Mouse (Mus musculus): ENCODE measurements at regions not wholly inside any gene's neighbourhood (a gene's known extent, or its start where the extent isn't known, plus 50 kb on each side); places are given as distances from the start of the nearest gene placed in this dataset.

DNA sequence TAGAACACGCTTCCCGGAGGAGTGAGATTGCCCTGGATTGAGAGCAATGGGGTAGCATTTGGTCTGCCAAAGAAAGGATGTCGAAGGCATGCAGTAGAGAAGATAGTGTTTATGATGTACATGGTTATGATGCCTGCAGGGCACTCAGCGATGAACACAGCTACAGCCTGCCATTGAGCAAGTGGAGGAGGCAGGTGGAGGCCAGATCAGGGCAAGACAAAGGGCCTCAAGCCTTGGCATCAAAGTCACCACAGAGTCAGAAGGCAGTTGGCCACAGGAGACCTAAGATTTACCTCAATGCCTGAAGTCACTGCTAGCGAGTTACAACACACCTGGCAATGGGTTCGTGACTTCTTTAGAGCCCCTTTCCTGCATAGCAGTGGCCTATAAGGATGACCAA lies 89.3 kb upstream of the Hnrnpa3 start:
- H3K79me2 ChIP-seq (replicated peaks; ENCODE audit: control insufficient read depth, extremely low read depth, insufficient read depth, poor library complexity, severe bottlenecking) = no peaks in the 10 kb centered on the region
- no peak overlapping the region for H3K4me2 ChIP-seq (ENCODE audit: insufficient read depth, low read depth, poor library complexity, severe bottlenecking)
- TF ChIP-seq MEF2A (IDR thresholded peaks at IDR 0.05; ENCODE audit: borderline replicate concordance, low read depth, low read length) = no peak
- TF ChIP-seq HCFC1 (IDR thresholded peaks at IDR 0.05; ENCODE audit: low read depth, low read length) = no peak
- no peak for TF ChIP-seq SIN3A (IDR thresholded peaks at IDR 0.05; ENCODE audit: low read length)
- no peak for TF ChIP-seq TBP (conservative IDR thresholded peaks at IDR 0.05; ENCODE audit: low read depth, low read length)
- no peak for TF ChIP-seq TCF12 (IDR thresholded peaks at IDR 0.05; ENCODE audit: low read depth, low read length)
- TF ChIP-seq ZKSCAN1 (IDR thresholded peaks at IDR 0.05; ENCODE audit: borderline replicate concordance, low read depth, low read length) = no peak
- no peak for TF ChIP-seq MAX (IDR thresholded peaks at IDR 0.05; ENCODE audit: low read length)
- TF ChIP-seq MYC (IDR thresholded peaks at IDR 0.05; ENCODE audit: low read depth, low read length) = no peak
- no peak for DNase-seq (ENCODE audit: extremely low read depth)
- no peak overlapping the region for H3K4me3 ChIP-seq (replicated peaks in 1 of 3; ENCODE audit: low read depth in 2 of 3, low read length in 2 of 3, poor library complexity in 1 of 3)
- no peak overlapping the region for H3K27ac ChIP-seq (ENCODE audit: insufficient read depth, low read depth)
- dilution Hi-C loops (cut with MboI; ENCODE audit: extremely low pct_ligation_motif_present, extremely low pct_unique_long_range_greater_than_20kb, low sequenced_read_pairs) = no loop called here
- no peaks in the 10 kb centered on the region for H3K9me3 ChIP-seq (replicated peaks; ENCODE audit: low read length)
- H3K9ac ChIP-seq (ENCODE audit: insufficient read depth, low read depth) = no peak overlapping the region
- H3K36me3 ChIP-seq (replicated peaks in 1 of 2; ENCODE audit: control insufficient read depth in 1 of 2, insufficient read depth in 1 of 2, low read length in 1 of 2) = no peaks in the 10 kb centered on the region
- H3K4me1 ChIP-seq (ENCODE audit: control insufficient read depth in 1 of 2, insufficient read depth in 2 of 2) = no peaks in the 10 kb centered on the region
- H3K27me3 ChIP-seq (replicated peaks) = no peaks in the 10 kb centered on the region
- in situ Hi-C loops (cut with MboI; ENCODE audit: low pct_ligation_motif_present, low pct_unique_long_range_greater_than_20kb, low sequenced_read_pairs) = no loop called here

DNA sequence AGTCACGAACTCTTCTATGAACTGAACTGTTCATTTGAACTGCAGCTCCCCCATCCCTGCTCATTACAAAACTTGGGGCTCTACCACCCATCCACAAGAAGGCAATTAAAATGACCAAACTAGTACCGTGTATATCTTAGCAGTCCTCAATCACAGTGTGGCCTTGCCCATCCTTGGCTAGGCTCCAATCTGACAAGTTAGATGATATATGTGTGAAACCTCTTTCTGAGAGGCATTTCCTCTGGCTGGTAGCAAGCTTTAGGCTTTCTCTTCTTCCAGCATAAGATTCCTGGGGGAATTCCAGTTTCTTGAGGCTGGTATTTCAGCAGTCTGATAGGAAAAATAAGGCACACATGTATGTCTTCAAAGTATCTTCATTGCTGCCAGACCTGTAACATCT lies 88.8 kb upstream of the Hnrnpa3 start:
- H3K9ac ChIP-seq (ENCODE audit: insufficient read depth, low read depth) = no peak overlapping the region
- TF ChIP-seq ELF1 (IDR thresholded peaks at IDR 0.05; ENCODE audit: low read depth, low read length) (no peak), IRF4 (IDR thresholded peaks at IDR 0.05; ENCODE audit: low read depth, low read length) (no peak), ZKSCAN1 (IDR thresholded peaks at IDR 0.05; ENCODE audit: borderline replicate concordance, low read depth, low read length) (no peak), TCF12 (IDR thresholded peaks at IDR 0.05; ENCODE audit: low read depth, low read length) (no peak), POLR2A (IDR thresholded peaks at IDR 0.05; ENCODE audit: low read depth, low read length) (no peak), SIN3A (IDR thresholded peaks at IDR 0.05; ENCODE audit: low read length) (no peak), BHLHE40 (IDR thresholded peaks at IDR 0.05; ENCODE audit: low read depth, low read length) (no peak)
- no peak overlapping the region for H3K4me2 ChIP-seq (ENCODE audit: insufficient read depth, low read depth, poor library complexity, severe bottlenecking)
- in situ Hi-C loops (cut with MboI; ENCODE audit: low pct_ligation_motif_present, low pct_unique_long_range_greater_than_20kb, low sequenced_read_pairs) = no loop called here
- no peak overlapping the region for H3K4me3 ChIP-seq (replicated peaks in 1 of 3; ENCODE audit: low read depth in 2 of 3, low read length in 2 of 3, poor library complexity in 1 of 3)
- H3K27ac ChIP-seq (ENCODE audit: insufficient read depth, low read depth) = no peak overlapping the region
- no peaks in the 10 kb centered on the region for H3K4me1 ChIP-seq (ENCODE audit: control insufficient read depth in 1 of 2, insufficient read depth in 2 of 2)
- H3K79me2 ChIP-seq (replicated peaks; ENCODE audit: control insufficient read depth, extremely low read depth, insufficient read depth, poor library complexity, severe bottlenecking) = no peaks in the 10 kb centered on the region
- no peaks in the 10 kb centered on the region for H3K36me3 ChIP-seq (replicated peaks in 1 of 2; ENCODE audit: control insufficient read depth in 1 of 2, insufficient read depth in 1 of 2, low read length in 1 of 2)
- no peaks in the 10 kb centered on the region for H3K27me3 ChIP-seq (replicated peaks)
- no peak for DNase-seq (ENCODE audit: extremely low read depth)
- dilution Hi-C loops (cut with MboI; ENCODE audit: extremely low pct_ligation_motif_present, extremely low pct_unique_long_range_greater_than_20kb, low sequenced_read_pairs) = no loop called here
- no peaks in the 10 kb centered on the region for H3K9me3 ChIP-seq (replicated peaks; ENCODE audit: low read length)

DNA sequence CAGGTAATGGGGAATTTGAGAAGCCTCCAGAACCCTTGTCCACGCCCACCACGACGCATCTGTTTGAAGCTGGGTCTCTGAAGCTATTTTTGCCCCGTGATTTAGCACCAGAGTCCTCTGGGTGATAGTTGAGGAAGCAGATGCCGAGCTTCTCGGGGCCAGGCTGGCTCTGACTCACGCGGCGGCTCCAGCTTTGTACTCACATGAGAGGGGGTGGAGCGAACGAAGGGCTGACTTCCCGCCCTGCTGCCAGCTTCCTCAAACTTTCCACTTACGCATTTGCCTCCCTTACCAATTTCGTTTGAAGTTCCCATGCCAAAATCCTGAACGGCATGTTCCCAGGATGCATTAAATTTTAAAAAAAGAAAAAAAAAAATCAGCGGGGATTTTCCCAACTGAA lies 74.1 kb upstream of the Hnrnpa3 start:
- in situ Hi-C loops (cut with MboI; ENCODE audit: low pct_ligation_motif_present, low pct_unique_long_range_greater_than_20kb, low sequenced_read_pairs) = loop anchor here (25.0 kb wide), 3 partner anchors 123 to 873 kb away; partner anchors contain the start of genes Hoxd3, Hoxd4 and Hoxd8
- dilution Hi-C loops (cut with MboI; ENCODE audit: extremely low pct_ligation_motif_present, extremely low pct_unique_long_range_greater_than_20kb, low sequenced_read_pairs) = no loop called here
- peak; percentile 93 for DNase-seq (ENCODE audit: extremely low read depth)
- no peak for TF ChIP-seq ZKSCAN1 (IDR thresholded peaks at IDR 0.05; ENCODE audit: borderline replicate concordance, low read depth, low read length)
- no peak for TF ChIP-seq MAZ (IDR thresholded peaks at IDR 0.05; ENCODE audit: low read depth, low read length)
- peak; percentile 93 for TF ChIP-seq MEF2A (IDR thresholded peaks at IDR 0.05; ENCODE audit: borderline replicate concordance, low read depth, low read length)
- no peak for TF ChIP-seq PAX5 (IDR thresholded peaks at IDR 0.05; ENCODE audit: low read length)
- peak; percentile 94; the same call in 1 of the 2 replicates for TF ChIP-seq E2F4 (IDR thresholded peaks at IDR 0.05; ENCODE audit: insufficient replicate concordance, low read depth, low read length)
- TF ChIP-seq ELF1 (IDR thresholded peaks at IDR 0.05; ENCODE audit: low read depth, low read length) = peak; percentile 71
- peak; percentile 7; the same call in 1 of the 2 replicates for TF ChIP-seq NRF1 (IDR thresholded peaks at IDR 0.05; ENCODE audit: low read depth, low read length)
- TF ChIP-seq CTCF (conservative IDR thresholded peaks at IDR 0.05 in 1 of 2, IDR thresholded peaks at IDR 0.05 in 1 of 2; ENCODE audit: low read depth in 2 of 2, low read length in 2 of 2) = no peak
- TF ChIP-seq TCF12 (IDR thresholded peaks at IDR 0.05; ENCODE audit: low read depth, low read length) = peak; percentile 69
- TF ChIP-seq ZMIZ1 (IDR thresholded peaks at IDR 0.05; ENCODE audit: low read depth, low read length) = no peak
- TF ChIP-seq MYC (IDR thresholded peaks at IDR 0.05; ENCODE audit: low read depth, low read length) = peak; percentile 61; the same call in 1 of the 2 replicates
- TF ChIP-seq IRF4 (IDR thresholded peaks at IDR 0.05; ENCODE audit: low read depth, low read length) = peak; percentile 74
- TF ChIP-seq RAD21 (IDR thresholded peaks at IDR 0.05; ENCODE audit: low read depth, low read length) = no peak
- TF ChIP-seq TBP (conservative IDR thresholded peaks at IDR 0.05; ENCODE audit: low read depth, low read length) = peak; percentile 75
- TF ChIP-seq MXI1 (IDR thresholded peaks at IDR 0.05; ENCODE audit: low read depth, low read length) = 0 out of 2 replicates have a peak, but pooled peaks have one; percentile 50
- no peak for TF ChIP-seq UBTF (IDR thresholded peaks at IDR 0.05; ENCODE audit: low read depth, low read length)
- TF ChIP-seq JUN (IDR thresholded peaks at IDR 0.05; ENCODE audit: insufficient read depth, low read depth, low read length) = peak; percentile 22; the same call in 1 of the 2 replicates
- TF ChIP-seq MAFK (IDR thresholded peaks at IDR 0.05; ENCODE audit: insufficient replicate concordance, low read length) = no peak
- no peak for TF ChIP-seq CHD1 (IDR thresholded peaks at IDR 0.05; ENCODE audit: low read depth, low read length)
- peak; percentile 97 for TF ChIP-seq BHLHE40 (IDR thresholded peaks at IDR 0.05; ENCODE audit: low read depth, low read length)

More for the DNA sequence above, 74.1 kb upstream of the Hnrnpa3 start:
- Histone ChIP-seq H3K36me3 (replicated peaks in 1 of 2; ENCODE audit: control insufficient read depth in 1 of 2, insufficient read depth in 1 of 2, low read length in 1 of 2) (no peaks in the 10 kb centered on the region), H3K4me1 (ENCODE audit: control insufficient read depth in 1 of 2, insufficient read depth in 2 of 2) (peaks cover 0 to 17% of the 10 kb centered on the region in 2 experiments; a peak in 1 of 4 replicates), H3K27me3 (replicated peaks) (no peaks in the 10 kb centered on the region), H3K79me2 (replicated peaks; ENCODE audit: control insufficient read depth, extremely low read depth, insufficient read depth, poor library complexity, severe bottlenecking) (no peaks in the 10 kb centered on the region), H3K9ac (ENCODE audit: insufficient read depth, low read depth) (peak overlapping the region; percentile 31; the same call in 1 of the 2 replicates), H3K9me3 (replicated peaks; ENCODE audit: low read length) (no peaks in the 10 kb centered on the region), H3K27ac (ENCODE audit: insufficient read depth, low read depth) (no peak overlapping the region), H3K4me3 (replicated peaks in 1 of 3; ENCODE audit: low read depth in 2 of 3, low read length in 2 of 3, poor library complexity in 1 of 3) (peak overlapping the region in 1 of 3 experiments; percentile 25), H3K4me2 (ENCODE audit: insufficient read depth, low read depth, poor library complexity, severe bottlenecking) (peak overlapping the region; percentile 81)
